Mouse (Mus musculus) kidney, adult 9 months (tissue): ENCODE results near the gene Dapl1.

Experiments
- DNase-seq: peaks from one replicate; pipeline ENCODE4 v3.0.0; 2022

The Dapl1 gene

GRCm38 (mm10) chr2:59484438-59484837, at the start of gene Dapl1:
Dapl1 (plus strand) TSS chr2:59484653.
- DNase-seq = peak; percentile 35

GRCm38 (mm10) chr2:59434820-59435219, 49.6 kb upstream of the Dapl1 start:
- DNase-seq = no peak

GRCm38 (mm10) chr2:59437684-59438393, 46.6 kb upstream of the Dapl1 start:
- DNase-seq = peak; percentile 93

- peak; percentile 85 for DNase-seq
Observed at GRCm38 (mm10) chr2:59438479-59438935, 45.9 kb upstream of the Dapl1 start.

GRCm38 (mm10) chr2:59439824-59440223, 44.6 kb upstream of the Dapl1 start:
- DNase-seq = no peak

GRCm38 (mm10) chr2:59440481-59440880, 44.0 kb upstream of the Dapl1 start:
- DNase-seq = peak; percentile 78

GRCm38 (mm10) chr2:59441681-59442080, 42.8 kb upstream of the Dapl1 start:
- peak; percentile 46 for DNase-seq

- DNase-seq = peak; percentile 20
Observed at GRCm38 (mm10) chr2:59446671-59447070, 37.8 kb upstream of the Dapl1 start.

- no peak for DNase-seq
Observed at GRCm38 (mm10) chr2:59447712-59448111, 36.7 kb upstream of the Dapl1 start.

GRCm38 (mm10) chr2:59448516-59448915, 35.9 kb upstream of the Dapl1 start:
- no peak for DNase-seq

- no peak for DNase-seq
Observed at GRCm38 (mm10) chr2:59448921-59449320, 35.5 kb upstream of the Dapl1 start.

- DNase-seq = peak; percentile 36
Observed at GRCm38 (mm10) chr2:59451675-59452074, 32.8 kb upstream of the Dapl1 start.

- no peak for DNase-seq
Observed at GRCm38 (mm10) chr2:59452102-59452501, 32.4 kb upstream of the Dapl1 start.

- DNase-seq = no peak
Observed at GRCm38 (mm10) chr2:59462086-59462485, 22.4 kb upstream of the Dapl1 start.

- DNase-seq = no peak
Observed at GRCm38 (mm10) chr2:59463428-59464182, 20.8 kb upstream of the Dapl1 start.

GRCm38 (mm10) chr2:59465671-59466070, 18.8 kb upstream of the Dapl1 start:
- no peak for DNase-seq

- no peak for DNase-seq
Observed at GRCm38 (mm10) chr2:59466358-59466757, 18.1 kb upstream of the Dapl1 start.

GRCm38 (mm10) chr2:59467085-59467484, 17.4 kb upstream of the Dapl1 start:
- DNase-seq = no peak

GRCm38 (mm10) chr2:59467976-59468375, 16.5 kb upstream of the Dapl1 start:
- no peak for DNase-seq

- no peak for DNase-seq
Observed at GRCm38 (mm10) chr2:59469590-59470245, 14.7 kb upstream of the Dapl1 start.

GRCm38 (mm10) chr2:59470326-59471031, 14.0 kb upstream of the Dapl1 start:
- peak; percentile 13 for DNase-seq

- no peak for DNase-seq
Observed at GRCm38 (mm10) chr2:59471051-59471948, 13.2 kb upstream of the Dapl1 start.
